Mouse (Mus musculus) thymus, adult 2 months (tissue): ENCODE data around the gene Adgrl1.

Source experiments
- CTCF ChIP-seq: fragments of 200-500 bp; IDR thresholded peaks from 2 replicates; pipeline ENCODE4 v1.5.1; 2012; ENCODE audit warnings: mild to moderate bottlenecking, control low read depth, low read length, moderate library complexity, borderline replicate concordance; ENCODE audit not compliant: control insufficient read depth, poor library complexity, insufficient read depth; ENCODE audit errors: extremely low read depth
- POLR2A ChIP-seq: fragments of 200-500 bp; IDR thresholded peaks from 2 replicates; pipeline ENCODE4 v1.6.1; 2012; ENCODE audit warnings: mild to moderate bottlenecking, low read length, control low read depth, moderate library complexity; ENCODE audit not compliant: control insufficient read depth, poor library complexity, insufficient read depth; ENCODE audit errors: extremely low read depth

GRCm38 (mm10) chr8:83978200-83978599, 78.3 kb downstream of the Adgrl1 start:
- TF ChIP-seq CTCF (no peak), POLR2A (no peak)
